Mouse (Mus musculus): ENCODE data around the gene Lpin2.
A peak's percentile ranks its signal among the peaks of the same experiment; 100 is the strongest.

The Lpin2 gene

GRCm38 (mm10) chr17:71159720-71160119 is 22.6 kb upstream of the Lpin2 start:
- Histone ChIP-seq H3K36me3 (ENCODE audit: control insufficient read depth, insufficient read depth, low read length, poor library complexity, severe bottlenecking) (no peaks in the 10 kb centered on the region), H3K27me3 (ENCODE audit: control insufficient read depth, insufficient read depth, low read length, poor library complexity, severe bottlenecking) (no peaks in the 10 kb centered on the region)
- DNase-seq (ENCODE audit: low read depth, low spot score), result no peak

- Histone ChIP-seq H3K36me3 (ENCODE audit: control insufficient read depth, insufficient read depth, low read length, poor library complexity, severe bottlenecking) (no peaks in the 10 kb centered on the region), H3K27me3 (ENCODE audit: control insufficient read depth, insufficient read depth, low read length, poor library complexity, severe bottlenecking) (no peaks in the 10 kb centered on the region)
- no peak for DNase-seq (ENCODE audit: low read depth, low spot score)
These were observed 21.9 kb upstream of the Lpin2 start for GRCm38 (mm10) chr17:71160244-71160995.

GRCm38 (mm10) chr17:71164991-71165390 is 17.4 kb upstream of the Lpin2 start:
- no peaks in the 10 kb centered on the region for H3K27me3 ChIP-seq (ENCODE audit: control insufficient read depth, insufficient read depth, low read length, poor library complexity, severe bottlenecking)
- peak; percentile 51 for DNase-seq (ENCODE audit: low read depth, low spot score)
- H3K36me3 ChIP-seq (ENCODE audit: control insufficient read depth, insufficient read depth, low read length, poor library complexity, severe bottlenecking), result no peaks in the 10 kb centered on the region

- no peak for DNase-seq (ENCODE audit: low read depth, low spot score)
- H3K27me3 ChIP-seq (ENCODE audit: control insufficient read depth, insufficient read depth, low read length, poor library complexity, severe bottlenecking), result no peaks in the 10 kb centered on the region
- H3K36me3 ChIP-seq (ENCODE audit: control insufficient read depth, insufficient read depth, low read length, poor library complexity, severe bottlenecking), result no peaks in the 10 kb centered on the region
These were observed 14.1 kb upstream of the Lpin2 start for GRCm38 (mm10) chr17:71168205-71168815.

- DNase-seq (ENCODE audit: low read depth, low spot score), result no peak
- no peaks in the 10 kb centered on the region for H3K27me3 ChIP-seq (ENCODE audit: control insufficient read depth, insufficient read depth, low read length, poor library complexity, severe bottlenecking)
These were observed 13.5 kb upstream of the Lpin2 start for GRCm38 (mm10) chr17:71168846-71169245.

GRCm38 (mm10) chr17:71169639-71170038 is 12.7 kb upstream of the Lpin2 start:
- no peak for DNase-seq (ENCODE audit: low read depth, low spot score)
- H3K27me3 ChIP-seq (ENCODE audit: control insufficient read depth, insufficient read depth, low read length, poor library complexity, severe bottlenecking), result no peaks in the 10 kb centered on the region
- no peaks in the 10 kb centered on the region for H3K36me3 ChIP-seq (ENCODE audit: control insufficient read depth, insufficient read depth, low read length, poor library complexity, severe bottlenecking)

More at GRCm38 (mm10) chr17:71168846-71169245, 13.5 kb upstream of the Lpin2 start:
- no peaks in the 10 kb centered on the region for H3K36me3 ChIP-seq (ENCODE audit: control insufficient read depth, insufficient read depth, low read length, poor library complexity, severe bottlenecking)

- Histone ChIP-seq H3K27me3 (ENCODE audit: control insufficient read depth, insufficient read depth, low read length, poor library complexity, severe bottlenecking) (no peaks in the 10 kb centered on the region), H3K36me3 (ENCODE audit: control insufficient read depth, insufficient read depth, low read length, poor library complexity, severe bottlenecking) (no peaks in the 10 kb centered on the region)
- no peak for DNase-seq (ENCODE audit: low read depth, low spot score)
These were observed 11.2 kb upstream of the Lpin2 start for GRCm38 (mm10) chr17:71171161-71171560.

- Histone ChIP-seq H3K27me3 (ENCODE audit: control insufficient read depth, insufficient read depth, low read length, poor library complexity, severe bottlenecking) (no peaks in the 10 kb centered on the region), H3K36me3 (ENCODE audit: control insufficient read depth, insufficient read depth, low read length, poor library complexity, severe bottlenecking) (no peaks in the 10 kb centered on the region)
- no peak for DNase-seq (ENCODE audit: low read depth, low spot score)
These were observed 5.0 kb upstream of the Lpin2 start for GRCm38 (mm10) chr17:71177336-71177735.

GRCm38 (mm10) chr17:71177949-71178348 is 4.4 kb upstream of the Lpin2 start:
- H3K27me3 ChIP-seq (ENCODE audit: control insufficient read depth, insufficient read depth, low read length, poor library complexity, severe bottlenecking), result no peaks in the 10 kb centered on the region
- no peaks in the 10 kb centered on the region for H3K36me3 ChIP-seq (ENCODE audit: control insufficient read depth, insufficient read depth, low read length, poor library complexity, severe bottlenecking)
- DNase-seq (ENCODE audit: low read depth, low spot score), result no peak

- no peaks in the 10 kb centered on the region for H3K27me3 ChIP-seq (ENCODE audit: control insufficient read depth, insufficient read depth, low read length, poor library complexity, severe bottlenecking)
- no peaks in the 10 kb centered on the region for H3K36me3 ChIP-seq (ENCODE audit: control insufficient read depth, insufficient read depth, low read length, poor library complexity, severe bottlenecking)
- no peak for DNase-seq (ENCODE audit: low read depth, low spot score)
These were observed 3.7 kb upstream of the Lpin2 start for GRCm38 (mm10) chr17:71178530-71179181.

GRCm38 (mm10) chr17:71179551-71180309 is 2.6 kb upstream of the Lpin2 start:
- H3K36me3 ChIP-seq (ENCODE audit: control insufficient read depth, insufficient read depth, low read length, poor library complexity, severe bottlenecking), result no peaks in the 10 kb centered on the region
- no peak for DNase-seq (ENCODE audit: low read depth, low spot score)
- no peaks in the 10 kb centered on the region for H3K27me3 ChIP-seq (ENCODE audit: control insufficient read depth, insufficient read depth, low read length, poor library complexity, severe bottlenecking)

- H3K36me3 ChIP-seq (ENCODE audit: control insufficient read depth, insufficient read depth, low read length, poor library complexity, severe bottlenecking), result no peaks in the 10 kb centered on the region
- DNase-seq (ENCODE audit: low read depth, low spot score), result no peak
- H3K27me3 ChIP-seq (ENCODE audit: control insufficient read depth, insufficient read depth, low read length, poor library complexity, severe bottlenecking), result no peaks in the 10 kb centered on the region
These were observed 1.8 kb upstream of the Lpin2 start for GRCm38 (mm10) chr17:71180601-71181000.

GRCm38 (mm10) chr17:71182871-71183656 is 704 bp downstream of the Lpin2 start:
- H3K36me3 ChIP-seq (ENCODE audit: control insufficient read depth, insufficient read depth, low read length, poor library complexity, severe bottlenecking), result no peaks in the 10 kb centered on the region
- peak; percentile 87 for DNase-seq (ENCODE audit: low read depth, low spot score)
- no peaks in the 10 kb centered on the region for H3K27me3 ChIP-seq (ENCODE audit: control insufficient read depth, insufficient read depth, low read length, poor library complexity, severe bottlenecking)

GRCm38 (mm10) chr17:71183657-71184261 is 1.4 kb downstream of the Lpin2 start:
- Histone ChIP-seq H3K36me3 (ENCODE audit: control insufficient read depth, insufficient read depth, low read length, poor library complexity, severe bottlenecking) (no peaks in the 10 kb centered on the region), H3K27me3 (ENCODE audit: control insufficient read depth, insufficient read depth, low read length, poor library complexity, severe bottlenecking) (no peaks in the 10 kb centered on the region)
- DNase-seq (ENCODE audit: low read depth, low spot score), result no peak
